Mouse (Mus musculus) ES-E14 (cell line): Measurements from ENCODE around the gene Slco2a1. TPM values are rescaled to one million over a fixed set of nuclear protein-coding genes. Genes with fewer than 3 reads are reported as not detected.

Experiments used
- DNase-seq: peaks from one replicate; pipeline ENCODE4 v3.0.0-alpha.2; 2013; ENCODE audit warnings: low read depth, low spot score
- H3K27ac ChIP-seq: 2 replicates; pipeline ENCODE4 v1.5.1; 2012; ENCODE audit warnings: low read depth, mild to moderate bottlenecking, low read length, moderate library complexity, mixed read lengths; ENCODE audit not compliant: poor library complexity, insufficient read depth, severe bottlenecking
- H3K36me3 ChIP-seq: 2 replicates; pipeline ENCODE4 v1.6.1; 2012; ENCODE audit warnings: mild to moderate bottlenecking, low read length, moderate library complexity, mixed read lengths; ENCODE audit not compliant: control insufficient read depth, poor library complexity, insufficient read depth, severe bottlenecking
- H3K4me1 ChIP-seq, 2 experiments: fragments of 150-350 bp in 1 of 2; sonication (generic) in 1 of 2; 2 replicates each; pipeline ENCODE4 v1.6.1; 2012; ENCODE audit warnings: low read length in 2 of 2, mild to moderate bottlenecking in 1 of 2, mixed read lengths in 1 of 2; ENCODE audit not compliant: control insufficient read depth in 2 of 2, insufficient read depth in 2 of 2, poor library complexity in 1 of 2
- H3K4me3 ChIP-seq, 2 experiments: fragments of 150-350 bp in 1 of 2; sonication (generic) in 1 of 2; 2 replicates each; pipeline ENCODE4 v1.5.1; 2012; ENCODE audit warnings: low read length in 2 of 2, low read depth in 1 of 2, mild to moderate bottlenecking in 1 of 2, mixed read lengths in 1 of 2; ENCODE audit not compliant: insufficient read depth in 1 of 2, poor library complexity in 1 of 2, severe bottlenecking in 1 of 2
- H3K9ac ChIP-seq: 2 replicates; pipeline ENCODE4 v1.6.1; 2012; ENCODE audit warnings: low read depth, mild to moderate bottlenecking, low read length, mixed read lengths; ENCODE audit not compliant: poor library complexity, insufficient read depth, severe bottlenecking
- H3K9me3 ChIP-seq: fragments of 150-350 bp; sonication (generic); 2 replicates; pipeline ENCODE4 v1.6.1; 2012; ENCODE audit warnings: low read depth, mild to moderate bottlenecking, low read length; ENCODE audit not compliant: control insufficient read depth, insufficient read depth
- CHD2 ChIP-seq: IDR thresholded peaks from 2 replicates; pipeline ENCODE4 v1.6.1; 2014; ENCODE audit warnings: mild to moderate bottlenecking, low read depth, low read length, inconsistent platforms
- HCFC1 ChIP-seq: IDR thresholded peaks from 2 replicates; pipeline ENCODE4 v1.6.1; 2012; ENCODE audit warnings: low read length, inconsistent platforms, borderline replicate concordance; ENCODE audit not compliant: insufficient read depth
- MAFK ChIP-seq: IDR thresholded peaks from 2 replicates; pipeline ENCODE4 v1.6.1; 2014; ENCODE audit warnings: mild to moderate bottlenecking, low read depth, low read length, inconsistent platforms; ENCODE audit not compliant: insufficient read depth
- ZC3H11A ChIP-seq: IDR thresholded peaks from 2 replicates; pipeline ENCODE4 v1.6.1; 2012; ENCODE audit warnings: low read depth, mild to moderate bottlenecking, inconsistent platforms, low read length, borderline replicate concordance
- ZNF384 ChIP-seq: IDR thresholded peaks from 2 replicates; pipeline ENCODE4 v1.6.1; 2012; ENCODE audit warnings: low read depth, low read length, inconsistent platforms
- in situ Hi-C, 2 experiments: fragments of 600-800 bp; cut with MboI; formaldehyde crosslinking; loops; one replicate each; pipeline ENCODE4 v1.15.1; 2025; ENCODE audit warnings: low sequenced_read_pairs in 2 of 2, inconsistent platforms in 1 of 2; ENCODE audit not compliant: unreplicated experiment in 2 of 2
- total RNA-seq: library from RNA; depleted of rRNA; stranded (reverse); fragments of 300-350 nt; gene quantifications from 2 replicates; pipeline ENCODE4 v1.2.3, GENCODE M21; 2012

The Slco2a1 gene
- total RNA-seq, 1 experiment = 2.2 TPM

- H3K9me3 ChIP-seq = no peaks in the 10 kb centered on the region
- DNase-seq = no peak
- no peak overlapping the region for H3K4me3 ChIP-seq
- no peaks in the 10 kb centered on the region for H3K36me3 ChIP-seq
- no peak overlapping the region for H3K9ac ChIP-seq
- TF ChIP-seq MAFK = no peak
- H3K27ac ChIP-seq = no peak overlapping the region
- H3K4me1 ChIP-seq = no peaks in the 10 kb centered on the region
- in situ Hi-C loops = no loop called here
These were observed 94.9 kb downstream of the Slco2a1 start for GRCm38 (mm10) chr9:103083405-103083804.

DNA sequence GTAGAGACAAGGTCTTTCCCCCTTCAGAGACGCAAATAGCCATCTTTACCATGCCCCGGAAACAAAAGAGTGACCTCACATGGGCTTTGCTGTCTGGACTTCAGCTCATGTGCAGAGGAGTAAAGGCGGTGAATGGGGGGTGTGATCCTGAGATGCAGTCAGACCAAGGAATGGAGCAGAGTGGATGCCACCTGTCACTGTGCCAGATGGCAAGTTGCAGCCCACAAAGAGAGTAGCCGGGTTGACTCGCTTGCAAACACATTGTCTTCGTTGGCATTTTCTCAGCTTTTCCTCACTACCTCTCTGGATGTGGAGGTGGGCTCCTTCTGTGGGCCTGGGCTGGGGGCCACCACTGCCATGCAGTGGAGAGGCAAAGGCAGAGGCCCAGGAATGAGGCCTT lies 98.2 kb downstream of the Slco2a1 start:
- no peak for DNase-seq
- Histone ChIP-seq H3K9ac (no peak overlapping the region), H3K9me3 (no peaks in the 10 kb centered on the region), H3K4me3 (no peak overlapping the region), H3K36me3 (no peaks in the 10 kb centered on the region), H3K4me1 (peaks cover 1 to 2% of the 10 kb centered on the region in 2 experiments; a peak in 1 of 4 replicates), H3K27ac (no peak overlapping the region)
- in situ Hi-C loops = no loop called here
- TF ChIP-seq HCFC1 (no peak), ZNF384 (no peak), ZC3H11A (no peak), MAFK (no peak), CHD2 (no peak)

DNA sequence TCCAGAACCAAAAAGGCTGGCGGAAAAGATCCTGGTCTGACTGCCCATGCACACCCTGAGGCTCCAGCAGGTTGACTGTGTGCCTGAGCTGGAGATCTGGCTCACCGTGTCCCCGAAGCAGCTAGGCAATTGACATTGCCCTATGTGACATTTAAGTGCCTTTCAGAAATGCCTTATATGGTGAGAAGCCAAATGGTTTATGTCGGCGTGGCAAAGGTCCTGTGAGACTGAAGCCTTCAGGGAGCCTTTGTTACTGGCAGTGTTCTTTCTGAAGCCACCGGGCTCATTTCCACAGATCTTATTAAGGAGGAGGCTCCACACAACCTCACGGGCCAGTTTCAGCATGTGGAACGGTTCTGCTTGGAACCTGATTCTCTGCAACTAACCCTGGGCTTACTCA lies 98.8 kb downstream of the Slco2a1 start:
- in situ Hi-C loops = no loop called here
- Histone ChIP-seq H3K4me3 (no peak overlapping the region), H3K9ac (no peak overlapping the region), H3K4me1 (peaks cover 1 to 3% of the 10 kb centered on the region in 2 experiments; a peak in 2 of 4 replicates), H3K9me3 (no peaks in the 10 kb centered on the region), H3K27ac (no peak overlapping the region), H3K36me3 (no peaks in the 10 kb centered on the region)
- TF ChIP-seq ZNF384 = no peak
- no peak for TF ChIP-seq ZC3H11A
- TF ChIP-seq HCFC1 = no peak
- TF ChIP-seq MAFK = no peak
- no peak for TF ChIP-seq CHD2
- DNase-seq = no peak

- Histone ChIP-seq H3K27ac (no peak overlapping the region), H3K4me3 (no peak overlapping the region), H3K9me3 (no peaks in the 10 kb centered on the region), H3K4me1 (peaks cover 1 to 4% of the 10 kb centered on the region in 2 experiments; a peak in 2 of 4 replicates), H3K36me3 (no peaks in the 10 kb centered on the region), H3K9ac (no peak overlapping the region)
- TF ChIP-seq CHD2 (no peak), ZNF384 (no peak), HCFC1 (no peak)
- in situ Hi-C loops = no loop called here
- DNase-seq = peak; percentile 66
These were observed 100.1 kb downstream of the Slco2a1 start for GRCm38 (mm10) chr9:103088661-103089060.

DNA sequence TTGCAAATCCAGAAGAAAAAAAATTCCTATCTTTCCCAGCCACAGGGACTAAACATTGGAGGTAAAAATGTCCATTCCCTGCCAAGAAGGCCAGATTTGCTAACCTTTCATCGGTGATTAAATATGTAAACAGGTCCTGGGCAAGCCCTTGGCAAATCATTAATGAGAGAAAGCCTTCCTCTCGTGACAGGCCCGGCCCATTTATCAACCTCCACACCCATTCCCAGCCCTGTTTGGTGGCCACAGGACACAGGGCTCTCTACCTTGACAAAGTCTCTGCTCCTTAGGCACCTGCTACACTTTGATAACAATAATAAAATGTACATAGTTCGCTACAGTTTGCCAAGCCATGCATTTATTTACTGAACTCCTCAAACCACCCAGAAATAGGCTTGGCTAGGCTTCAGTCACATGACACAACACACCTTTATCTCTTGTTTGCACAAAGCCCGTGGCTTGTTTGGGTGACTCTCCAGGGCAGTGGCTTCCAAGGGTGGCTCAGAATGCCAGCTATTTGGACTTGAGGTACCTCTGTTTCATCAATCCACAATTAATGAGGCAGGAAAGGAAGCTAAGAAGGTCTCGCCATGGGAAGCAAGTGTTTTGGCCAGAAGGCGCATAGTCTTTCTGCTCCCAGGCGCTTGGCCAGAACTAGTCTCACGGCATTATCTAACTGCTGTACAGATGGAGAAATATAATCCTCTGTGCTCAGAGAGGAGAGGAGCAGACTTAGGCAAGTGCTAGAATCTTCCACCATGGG lies 101.8 kb downstream of the Slco2a1 start:
- TF ChIP-seq CHD2 (no peak), ZNF384 (no peak), ZC3H11A (no peak), HCFC1 (no peak), MAFK (no peak)
- H3K4me1 ChIP-seq = peaks cover 1 to 4% of the 10 kb centered on the region in 2 experiments; a peak in 2 of 4 replicates
- no peaks in the 10 kb centered on the region for H3K9me3 ChIP-seq
- H3K4me3 ChIP-seq = no peak overlapping the region
- no peak for DNase-seq
- H3K9ac ChIP-seq = no peak overlapping the region
- in situ Hi-C loops = no loop called here
- no peak overlapping the region for H3K27ac ChIP-seq
- no peaks in the 10 kb centered on the region for H3K36me3 ChIP-seq
